Mouse (Mus musculus): ENCODE data around the gene Pabpc4. TPM values are rescaled to one million over a fixed set of nuclear protein-coding genes. Genes with fewer than 3 reads are reported as not detected.

The Pabpc4 gene
- total and polyA plus RNA-seq, 3 experiments: 394 to 684 TPM; not detected in 1

DNA sequence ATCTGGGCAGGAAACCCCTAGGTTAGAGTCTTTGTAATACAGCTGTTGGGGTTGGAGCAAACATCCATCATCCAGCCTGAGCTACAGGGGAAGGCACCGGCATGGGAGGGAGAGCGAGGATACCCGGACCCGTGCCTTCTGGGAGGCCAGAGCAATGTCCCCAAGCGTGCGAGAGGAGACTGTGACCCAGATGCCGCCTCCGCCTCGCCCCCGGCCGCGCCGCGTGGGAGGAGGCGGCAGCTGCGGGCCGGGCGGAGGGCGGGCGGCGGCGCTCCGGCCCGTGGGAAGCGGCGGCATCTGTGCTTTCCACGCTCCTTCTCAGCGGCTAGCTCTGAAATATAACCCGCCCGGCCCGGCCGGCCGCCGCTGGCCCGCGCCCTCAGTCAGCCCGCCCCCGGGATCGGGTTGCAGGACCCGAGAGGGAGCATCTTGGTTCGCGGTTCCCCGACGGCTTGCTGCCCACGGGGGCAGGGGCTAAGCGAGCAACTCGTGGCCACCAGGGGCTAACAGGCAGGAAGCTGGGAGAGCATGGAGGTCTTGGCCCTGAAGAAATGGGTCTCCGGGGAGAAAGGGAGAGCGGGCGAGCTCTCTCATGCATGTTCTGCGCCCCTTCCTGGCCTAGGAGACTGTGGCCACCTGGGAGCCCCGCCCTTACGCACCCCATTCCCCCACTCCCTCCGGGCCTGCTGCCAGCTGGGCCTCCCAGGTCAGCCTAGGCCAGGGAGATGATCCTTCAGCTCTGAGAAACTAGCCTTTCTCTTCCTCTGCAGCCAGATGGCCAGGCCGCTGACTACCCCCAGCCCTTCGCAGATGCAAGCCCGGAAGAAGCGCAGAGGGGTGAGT is 22.6 kb upstream of the Pabpc4 start:
- Histone ChIP-seq H3K4me1 (ENCODE audit: control insufficient read depth in 1 of 2, insufficient read depth in 2 of 2, low read length in 2 of 2) (peaks cover 0 to 4% of the 10 kb centered on the region in 2 experiments; a peak in 1 of 4 replicates), H3K36me3 (ENCODE audit: control insufficient read depth in 1 of 2, insufficient read depth in 2 of 2, low read length in 2 of 2) (no peaks in the 10 kb centered on the region), H3K9ac (ENCODE audit: control insufficient read depth, low read depth, low read length, poor library complexity, severe bottlenecking) (no peak overlapping the region), H3K4me3 (ENCODE audit: control insufficient read depth in 1 of 2, insufficient read depth in 1 of 2, low read depth in 2 of 2, low read length in 2 of 2) (no peak overlapping the region), H3K9me3 (replicated peaks; ENCODE audit: insufficient read depth, low read length) (no peaks in the 10 kb centered on the region), H3K27ac (ENCODE audit: control insufficient read depth, low read depth, low read length) (no peak overlapping the region), H3K27me3 (ENCODE audit: control insufficient read depth in 1 of 2, insufficient read depth in 2 of 2, low read length in 2 of 2) (peaks cover 9 to 10% of the 10 kb centered on the region in 2 experiments), H3K79me2 (ENCODE audit: control insufficient read depth, insufficient read depth, low read length, poor library complexity) (no peaks in the 10 kb centered on the region)
- no peak for DNase-seq (ENCODE audit: low read depth, low spot score)
- TF ChIP-seq TAL1 (IDR thresholded peaks at IDR 0.05; ENCODE audit: low read length) (no peak), UBTF (IDR thresholded peaks at IDR 0.05; ENCODE audit: borderline replicate concordance, insufficient read depth, low read depth, low read length) (no peak), MAFK (IDR thresholded peaks at IDR 0.05; ENCODE audit: borderline replicate concordance, low read depth, low read length) (no peak), CTCF (IDR thresholded peaks at IDR 0.05 in 2 of 3, conservative IDR thresholded peaks at IDR 0.05 in 1 of 3; ENCODE audit: control insufficient read depth in 1 of 3, insufficient read depth in 1 of 3, low read depth in 2 of 3, low read length in 3 of 3, poor library complexity in 1 of 3, severe bottlenecking in 1 of 3) (no peak), HCFC1 (IDR thresholded peaks at IDR 0.05; ENCODE audit: low read depth, low read length) (no peak), MYC (IDR thresholded peaks at IDR 0.05; ENCODE audit: low read depth, low read length) (no peak), ZKSCAN1 (IDR thresholded peaks at IDR 0.05; ENCODE audit: low read depth, low read length) (no peak), ZMIZ1 (IDR thresholded peaks at IDR 0.05; ENCODE audit: low read depth, low read length) (no peak), TBP (IDR thresholded peaks at IDR 0.05; ENCODE audit: low read depth, low read length) (no peak), SIN3A (IDR thresholded peaks at IDR 0.05; ENCODE audit: low read length) (no peak), RCOR1 (IDR thresholded peaks at IDR 0.05; ENCODE audit: low read depth, low read length) (no peak), MAX (IDR thresholded peaks at IDR 0.05; ENCODE audit: low read length) (no peak), GABPA (IDR thresholded peaks at IDR 0.05; ENCODE audit: low read depth, low read length) (no peak), TCF12 (IDR thresholded peaks at IDR 0.05; ENCODE audit: low read depth, low read length) (no peak), BHLHE40 (IDR thresholded peaks at IDR 0.05; ENCODE audit: borderline replicate concordance, low read depth, low read length) (no peak)

GRCm38 (mm10) chr4:123246221-123246620 is 15.9 kb upstream of the Pabpc4 start:
- no peaks in the 10 kb centered on the region for H3K9me3 ChIP-seq (replicated peaks; ENCODE audit: insufficient read depth, low read length)
- peaks cover 12 to 15% of the 10 kb centered on the region in 2 experiments for H3K27me3 ChIP-seq (ENCODE audit: control insufficient read depth in 1 of 2, insufficient read depth in 2 of 2, low read length in 2 of 2)

More at GRCm38 (mm10) chr4:123246221-123246620, 15.9 kb upstream of the Pabpc4 start:
- DNase-seq (ENCODE audit: low read depth, low spot score): no peak
- Histone ChIP-seq H3K9ac (ENCODE audit: control insufficient read depth, low read depth, low read length, poor library complexity, severe bottlenecking) (no peak overlapping the region), H3K36me3 (ENCODE audit: control insufficient read depth in 1 of 2, insufficient read depth in 2 of 2, low read length in 2 of 2) (no peaks in the 10 kb centered on the region), H3K27ac (ENCODE audit: control insufficient read depth, low read depth, low read length) (no peak overlapping the region), H3K79me2 (ENCODE audit: control insufficient read depth, insufficient read depth, low read length, poor library complexity) (no peaks in the 10 kb centered on the region), H3K4me1 (ENCODE audit: control insufficient read depth in 1 of 2, insufficient read depth in 2 of 2, low read length in 2 of 2) (no peaks in the 10 kb centered on the region), H3K4me3 (ENCODE audit: control insufficient read depth in 1 of 2, insufficient read depth in 1 of 2, low read depth in 2 of 2, low read length in 2 of 2) (no peak overlapping the region)
- TF ChIP-seq CHD1 (IDR thresholded peaks at IDR 0.05; ENCODE audit: low read depth, low read length) (no peak), BHLHE40 (IDR thresholded peaks at IDR 0.05; ENCODE audit: borderline replicate concordance, low read depth, low read length) (no peak), ZKSCAN1 (IDR thresholded peaks at IDR 0.05; ENCODE audit: low read depth, low read length) (no peak), ZNF384 (IDR thresholded peaks at IDR 0.05; ENCODE audit: low read depth, low read length) (no peak), NELFE (IDR thresholded peaks at IDR 0.05; ENCODE audit: low read depth, low read length) (no peak), ETS1 (IDR thresholded peaks at IDR 0.05; ENCODE audit: low read depth, low read length) (no peak), TAL1 (IDR thresholded peaks at IDR 0.05; ENCODE audit: low read length) (no peak), RAD21 (IDR thresholded peaks at IDR 0.05; ENCODE audit: low read depth, low read length) (no peak), TCF12 (IDR thresholded peaks at IDR 0.05; ENCODE audit: low read depth, low read length) (no peak), SIN3A (IDR thresholded peaks at IDR 0.05; ENCODE audit: low read length) (no peak), MXI1 (IDR thresholded peaks at IDR 0.05; ENCODE audit: low read depth, low read length) (no peak), CHD2 (IDR thresholded peaks at IDR 0.05; ENCODE audit: low read length) (no peak), SMC3 (IDR thresholded peaks at IDR 0.05; ENCODE audit: low read depth, low read length) (no peak), HCFC1 (IDR thresholded peaks at IDR 0.05; ENCODE audit: low read depth, low read length) (no peak), MAZ (IDR thresholded peaks at IDR 0.05; ENCODE audit: low read depth, low read length) (no peak), USF1 (IDR thresholded peaks at IDR 0.05; ENCODE audit: low read depth, low read length) (no peak), ZC3H11A (IDR thresholded peaks at IDR 0.05; ENCODE audit: low read depth, low read length) (no peak)
